Mouse (Mus musculus): Measurements from ENCODE around the gene Nob1. TPM values are rescaled to one million over a fixed set of nuclear protein-coding genes. Genes with fewer than 3 reads are reported as not detected.

The Nob1 gene
- polyA plus RNA-seq, 1 experiment from 2014 or later, result 18.4 TPM

DNA sequence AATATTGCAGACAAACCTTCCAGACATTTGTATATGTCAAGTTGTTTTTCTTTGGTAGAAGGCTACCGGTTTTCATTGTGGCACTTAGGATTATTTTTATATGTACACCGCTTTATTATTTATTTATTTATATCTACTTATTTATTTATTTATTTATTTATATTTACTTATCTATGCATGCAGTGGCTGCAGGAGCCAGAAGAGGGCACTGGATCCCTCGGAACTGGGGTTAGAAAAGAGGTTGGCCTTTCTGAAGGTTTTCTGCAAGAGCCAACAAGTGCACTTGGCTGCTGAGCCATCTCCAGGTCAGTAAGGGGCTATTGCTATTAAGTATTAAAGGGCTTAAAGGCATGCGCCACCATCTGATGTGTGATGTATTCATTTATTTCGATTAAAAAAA is 37.0 kb downstream of the Nob1 start:
- 65% methylated on average over 5 of the region's 5 CpGs for WGBS (ENCODE audit: insufficient replicate concordance)
- TF ChIP-seq EP300 (IDR thresholded peaks at IDR 0.05; ENCODE audit: low read depth) (no peak), CTCF (IDR thresholded peaks at IDR 0.05; ENCODE audit: low read depth) (peak; percentile 48)
- no peak for ATAC-seq

DNA sequence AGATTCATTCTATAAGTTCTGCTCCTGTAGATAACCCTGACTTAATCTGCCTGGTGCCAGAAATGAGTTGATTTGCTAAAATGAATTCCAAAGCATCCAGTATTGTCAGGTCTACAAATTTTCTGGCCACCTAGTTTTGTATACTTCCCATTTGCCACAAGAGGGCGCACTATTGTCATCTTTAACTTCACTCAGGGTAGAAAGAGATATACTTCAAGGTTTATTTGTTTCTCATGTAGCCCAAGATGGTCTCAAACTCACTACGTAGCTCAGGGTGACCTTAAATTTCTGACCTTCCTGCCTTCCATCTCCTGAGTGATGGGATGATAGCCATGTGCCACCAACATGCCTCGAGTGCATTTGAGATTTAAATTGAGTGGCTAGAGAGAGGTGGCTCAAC is 38.2 kb downstream of the Nob1 start:
- no peak overlapping the region for H3K9ac ChIP-seq (replicated peaks)
- H3K4me2 ChIP-seq (ENCODE audit: low read depth, low read length), result no peak overlapping the region
- no peaks in the 10 kb centered on the region for H3K4me1 ChIP-seq (ENCODE audit: insufficient read depth)
- ATAC-seq, result peak; percentile 60
- no peaks in the 10 kb centered on the region for H3K9me3 ChIP-seq (ENCODE audit: low read length)
- H3K27ac ChIP-seq (ENCODE audit: low read depth), result no peak overlapping the region
- no peaks in the 10 kb centered on the region for H3K27me3 ChIP-seq (ENCODE audit: insufficient read depth, low read length)
- no peaks in the 10 kb centered on the region for H3K36me3 ChIP-seq (replicated peaks; ENCODE audit: insufficient read depth, low read length)
- DNase-seq, result no peak
- WGBS (ENCODE audit: insufficient replicate concordance), result 28% methylated on average over 3 of the region's 3 CpGs
- H3K4me3 ChIP-seq (ENCODE audit: low read depth, low read length), result no peak overlapping the region
- no peak for TF ChIP-seq EP300 (IDR thresholded peaks at IDR 0.05; ENCODE audit: low read depth)
- TF ChIP-seq CTCF (IDR thresholded peaks at IDR 0.05; ENCODE audit: low read depth), result peak; percentile 82

More for the DNA sequence above, 37.0 kb downstream of the Nob1 start:
- H3K4me1 ChIP-seq (ENCODE audit: insufficient read depth), result no peaks in the 10 kb centered on the region
- no peaks in the 10 kb centered on the region for H3K27me3 ChIP-seq (ENCODE audit: insufficient read depth, low read length)
- H3K4me2 ChIP-seq (ENCODE audit: low read depth, low read length), result no peak overlapping the region
- no peaks in the 10 kb centered on the region for H3K9me3 ChIP-seq (ENCODE audit: low read length)
- DNase-seq, result peak; percentile 32
- H3K27ac ChIP-seq (ENCODE audit: low read depth), result no peak overlapping the region
- no peak overlapping the region for H3K9ac ChIP-seq (replicated peaks)
- no peaks in the 10 kb centered on the region for H3K36me3 ChIP-seq (replicated peaks; ENCODE audit: insufficient read depth, low read length)
- H3K4me3 ChIP-seq (ENCODE audit: low read depth, low read length), result no peak overlapping the region

DNA sequence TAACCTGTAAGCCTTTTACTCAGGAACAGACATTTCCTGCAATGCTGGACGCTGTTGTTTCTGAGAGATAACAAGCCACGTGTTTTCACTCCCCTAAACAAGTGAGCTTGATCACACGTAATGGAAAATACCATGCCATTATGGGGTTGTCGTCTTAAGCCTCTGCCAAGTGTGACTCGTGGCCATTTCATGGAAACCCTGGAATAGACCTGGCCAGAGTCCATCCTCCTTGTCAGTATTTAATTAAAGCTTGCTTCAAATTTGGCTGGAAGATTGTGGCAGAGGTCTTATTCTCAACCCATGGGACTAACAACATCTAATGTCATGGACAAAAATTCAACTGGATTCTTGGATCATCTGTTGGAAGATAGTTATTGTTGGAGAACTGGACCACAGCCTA is 38.7 kb downstream of the Nob1 start:
- Histone ChIP-seq H3K27ac (ENCODE audit: low read depth) (no peak overlapping the region), H3K4me1 (ENCODE audit: insufficient read depth) (no peaks in the 10 kb centered on the region), H3K9ac (replicated peaks) (no peak overlapping the region), H3K9me3 (ENCODE audit: low read length) (no peaks in the 10 kb centered on the region), H3K4me2 (ENCODE audit: low read depth, low read length) (no peak overlapping the region), H3K27me3 (ENCODE audit: insufficient read depth, low read length) (no peaks in the 10 kb centered on the region), H3K36me3 (replicated peaks; ENCODE audit: insufficient read depth, low read length) (no peaks in the 10 kb centered on the region), H3K4me3 (ENCODE audit: low read depth, low read length) (no peak overlapping the region)
- no peak for TF ChIP-seq CTCF (IDR thresholded peaks at IDR 0.05; ENCODE audit: low read depth)
- no peak for TF ChIP-seq EP300 (IDR thresholded peaks at IDR 0.05; ENCODE audit: low read depth)
- WGBS (ENCODE audit: insufficient replicate concordance), result 31% methylated on average over 5 of the region's 5 CpGs
- no peak; the same call in 1 of the 2 replicates for ATAC-seq
- DNase-seq, result no peak

DNA sequence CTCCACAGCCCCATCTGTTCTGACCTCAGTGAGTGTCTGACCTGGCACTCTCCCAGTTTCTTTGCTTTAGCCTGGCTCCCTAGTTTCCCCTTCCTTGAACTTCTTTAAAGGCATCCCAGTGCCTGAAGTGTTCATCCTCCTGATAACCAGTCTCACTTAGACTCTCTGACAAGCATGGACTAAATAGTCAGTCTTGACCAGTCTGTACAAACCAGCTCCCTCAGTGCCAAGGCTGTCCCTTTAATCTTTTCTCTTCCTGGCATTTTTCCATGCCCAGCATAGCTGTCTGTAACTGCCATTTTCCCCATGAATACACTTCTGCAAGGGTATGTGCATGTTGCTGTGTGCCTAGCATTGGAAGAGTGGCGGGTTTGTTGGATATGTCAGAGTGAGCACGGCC is 39.8 kb downstream of the Nob1 start:
- 84% methylated on average over 2 of the region's 2 CpGs for WGBS (ENCODE audit: insufficient replicate concordance)
- Histone ChIP-seq H3K27me3 (ENCODE audit: insufficient read depth, low read length) (no peaks in the 10 kb centered on the region), H3K9me3 (ENCODE audit: low read length) (no peaks in the 10 kb centered on the region), H3K4me1 (ENCODE audit: insufficient read depth) (no peaks in the 10 kb centered on the region), H3K4me2 (ENCODE audit: low read depth, low read length) (no peak overlapping the region), H3K36me3 (replicated peaks; ENCODE audit: insufficient read depth, low read length) (no peaks in the 10 kb centered on the region), H3K4me3 (ENCODE audit: low read depth, low read length) (no peak overlapping the region), H3K9ac (replicated peaks) (no peak overlapping the region), H3K27ac (ENCODE audit: low read depth) (no peak overlapping the region)
- TF ChIP-seq CTCF (IDR thresholded peaks at IDR 0.05; ENCODE audit: low read depth) (no peak), EP300 (IDR thresholded peaks at IDR 0.05; ENCODE audit: low read depth) (no peak)
- DNase-seq (no peak), ATAC-seq (peak; percentile 12; the same call in 1 of the 2 replicates)

DNA sequence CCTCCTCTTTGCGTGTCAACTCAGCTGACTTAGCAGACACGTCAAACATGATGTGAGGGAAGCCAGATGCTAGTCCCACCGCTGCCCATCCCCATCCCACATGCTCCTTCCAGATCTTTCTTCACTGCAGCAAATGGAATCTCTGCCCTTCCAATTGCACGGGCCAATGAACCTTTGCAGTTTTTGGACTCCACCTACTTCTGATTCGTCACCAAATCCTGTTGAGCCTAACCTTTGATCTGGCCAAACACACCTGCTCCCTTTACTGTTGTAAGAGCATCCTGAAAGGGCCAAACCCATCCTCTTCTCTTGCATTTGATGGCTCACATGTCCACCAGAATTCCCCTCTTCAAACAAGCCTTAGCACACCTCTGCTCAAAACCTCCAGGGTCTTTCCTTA is 40.2 kb downstream of the Nob1 start:
- H3K27ac ChIP-seq (ENCODE audit: low read depth), result no peak overlapping the region
- 57% methylated on average over 5 of the region's 5 CpGs for WGBS (ENCODE audit: insufficient replicate concordance)

DNA sequence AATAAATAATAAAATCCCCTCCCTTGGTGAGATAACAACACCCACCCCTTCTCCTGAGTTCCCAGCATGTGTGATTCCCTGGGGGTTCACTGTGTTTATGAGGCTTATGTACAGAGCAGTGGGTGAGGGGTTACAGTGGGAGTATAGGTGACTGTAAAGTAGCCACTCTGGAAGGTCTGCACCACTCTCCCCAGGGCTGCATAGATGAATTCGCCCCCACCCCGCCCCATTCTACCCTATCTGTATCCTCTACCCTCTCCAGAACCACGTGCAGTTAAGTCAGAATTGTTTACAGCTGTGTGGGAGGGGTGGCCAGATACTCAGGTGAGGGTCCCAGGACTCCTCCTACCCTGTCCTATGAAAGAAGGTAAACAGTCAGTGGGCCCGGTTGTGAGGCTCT is 42.0 kb downstream of the Nob1 start:
- H3K36me3 ChIP-seq (replicated peaks; ENCODE audit: insufficient read depth, low read length), result peaks cover 6% of the 10 kb centered on the region; the same call in 1 of the 2 replicates
- TF ChIP-seq EP300 (IDR thresholded peaks at IDR 0.05; ENCODE audit: low read depth) (no peak), CTCF (IDR thresholded peaks at IDR 0.05; ENCODE audit: low read depth) (no peak)
- WGBS (ENCODE audit: insufficient replicate concordance), result 45% methylated on average over 4 of the region's 4 CpGs
- H3K4me3 ChIP-seq (ENCODE audit: low read depth, low read length), result no peak overlapping the region
- no peak for ATAC-seq
- DNase-seq, result no peak
- no peaks in the 10 kb centered on the region for H3K9me3 ChIP-seq (ENCODE audit: low read length)
- no peaks in the 10 kb centered on the region for H3K27me3 ChIP-seq (ENCODE audit: insufficient read depth, low read length)
- H3K27ac ChIP-seq (ENCODE audit: low read depth), result no peak overlapping the region
- no peak overlapping the region for H3K4me2 ChIP-seq (ENCODE audit: low read depth, low read length)
- no peak overlapping the region for H3K9ac ChIP-seq (replicated peaks)
- no peaks in the 10 kb centered on the region for H3K4me1 ChIP-seq (ENCODE audit: insufficient read depth)

More for the DNA sequence above, 40.2 kb downstream of the Nob1 start:
- Histone ChIP-seq H3K9me3 (ENCODE audit: low read length) (no peaks in the 10 kb centered on the region), H3K4me1 (ENCODE audit: insufficient read depth) (no peaks in the 10 kb centered on the region), H3K4me3 (ENCODE audit: low read depth, low read length) (no peak overlapping the region), H3K36me3 (replicated peaks; ENCODE audit: insufficient read depth, low read length) (no peaks in the 10 kb centered on the region), H3K27me3 (ENCODE audit: insufficient read depth, low read length) (no peaks in the 10 kb centered on the region), H3K9ac (replicated peaks) (no peak overlapping the region), H3K4me2 (ENCODE audit: low read depth, low read length) (no peak overlapping the region)
- DNase-seq (no peak), ATAC-seq (peak; percentile 23; the same call in 1 of the 2 replicates)
- TF ChIP-seq CTCF (IDR thresholded peaks at IDR 0.05; ENCODE audit: low read depth), result no peak
- TF ChIP-seq EP300 (IDR thresholded peaks at IDR 0.05; ENCODE audit: low read depth), result no peak

DNA sequence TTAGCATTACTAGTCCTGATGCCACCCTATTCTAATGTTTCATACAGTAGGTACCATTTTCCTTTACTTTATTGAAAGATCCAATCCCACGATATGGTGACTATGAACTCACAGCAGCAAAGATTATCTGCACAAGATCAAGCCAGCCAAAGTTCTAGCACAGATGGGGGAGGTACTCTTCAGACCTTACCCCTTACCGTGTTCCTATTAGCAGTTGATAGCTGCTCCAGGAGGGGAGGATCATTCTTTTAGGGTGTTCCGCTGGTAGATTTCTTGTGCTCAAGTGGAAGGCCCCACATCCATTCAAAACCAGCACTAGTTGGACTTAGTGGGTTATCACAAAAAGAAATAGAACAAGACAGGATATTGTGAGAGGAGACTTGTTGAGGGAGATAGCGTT is 43.2 kb downstream of the Nob1 start:
- Histone ChIP-seq H3K27ac (ENCODE audit: low read depth) (no peak overlapping the region), H3K4me3 (ENCODE audit: low read depth, low read length) (no peak overlapping the region), H3K27me3 (ENCODE audit: insufficient read depth, low read length) (no peaks in the 10 kb centered on the region), H3K36me3 (replicated peaks; ENCODE audit: insufficient read depth, low read length) (peaks cover 8% of the 10 kb centered on the region; the same call in 1 of the 2 replicates), H3K9ac (replicated peaks) (no peak overlapping the region), H3K4me2 (ENCODE audit: low read depth, low read length) (no peak overlapping the region), H3K9me3 (ENCODE audit: low read length) (no peaks in the 10 kb centered on the region), H3K4me1 (ENCODE audit: insufficient read depth) (no peaks in the 10 kb centered on the region)
- 82% methylated on average over 4 of the region's 4 CpGs for WGBS (ENCODE audit: insufficient replicate concordance)
- ATAC-seq (no peak), DNase-seq (no peak)
- no peak for TF ChIP-seq EP300 (IDR thresholded peaks at IDR 0.05; ENCODE audit: low read depth)
- TF ChIP-seq CTCF (IDR thresholded peaks at IDR 0.05; ENCODE audit: low read depth), result no peak

Measured in liver, postnatal 0 days (tissue).